ENCODE assay signal across 13 mouse cellular contexts in genomic region chr19:56647451-56648120, GRCm38 (mm10).
A peak's percentile ranks its signal among the peaks of the same experiment; 100 is the strongest.
DNase-seq lines count a peak whose midpoint lies in the region; ATAC-seq and TF ChIP-seq lines count a peak whose summit lies in the region.
"Had no signal": no experiment of that assay in that cellular context is flagged by ENCODE, and none has a peak within 500 bp of the region (broad histone marks: within the 10 kb centered on the region; RNA-seq: fewer than 3 reads in every experiment).

No protein-coding gene starts in this region.

- H3K27me3 ChIP-seq in lung, postnatal 0 days (replicated peaks; ENCODE audit: insufficient read depth, low read length), result no peaks in the 10 kb centered on the region
- H3K27me3 ChIP-seq in intestine, embryonic 15.5 days (replicated peaks), result no peaks in the 10 kb centered on the region
- H3K27me3 ChIP-seq: heart, embryonic 13.5 days; hindbrain, embryonic 15.5 days had no signal

- no peak overlapping the region for H3K4me3 ChIP-seq in lung, postnatal 0 days (ENCODE audit: low read depth, low read length)
- no peak overlapping the region for H3K4me3 ChIP-seq in lung, adult 2 months (replicated peaks; ENCODE audit: extremely low read depth, low read depth, low read length)
- no peak overlapping the region for H3K4me3 ChIP-seq in cortical plate, adult 2 months (ENCODE audit: insufficient read depth, low read length)
- H3K4me3 ChIP-seq in intestine, embryonic 15.5 days (replicated peaks), result no peak overlapping the region
- H3K4me3 ChIP-seq: heart, embryonic 13.5 days; hindbrain, embryonic 15.5 days had no signal

- ATAC-seq in lung, postnatal 0 days, result no peak
- ATAC-seq in intestine, embryonic 15.5 days, result no peak

- TF ChIP-seq EP300 in lung, postnatal 0 days (IDR thresholded peaks at IDR 0.05), result no peak

- H3K9ac ChIP-seq in lung, postnatal 0 days (replicated peaks; ENCODE audit: low read depth), result no peak overlapping the region
- no peak overlapping the region for H3K9ac ChIP-seq in intestine, embryonic 15.5 days
- H3K9ac ChIP-seq: heart, embryonic 13.5 days; hindbrain, embryonic 15.5 days had no signal

- TF ChIP-seq CTCF in lung, postnatal 0 days (IDR thresholded peaks at IDR 0.05), result no peak
- no peak for TF ChIP-seq CTCF in lung, adult 2 months (IDR thresholded peaks at IDR 0.05; ENCODE audit: insufficient read depth, low read length)
- TF ChIP-seq CTCF in cortical plate, adult 2 months (IDR thresholded peaks at IDR 0.05; ENCODE audit: extremely low read depth, insufficient read depth, low read length), result no peak

- H3K4me2 ChIP-seq in lung, postnatal 0 days (replicated peaks; ENCODE audit: low read depth, low read length), result no peak overlapping the region
- no peak overlapping the region for H3K4me2 ChIP-seq in intestine, embryonic 15.5 days (replicated peaks)
- H3K4me2 ChIP-seq: heart, embryonic 13.5 days; hindbrain, embryonic 15.5 days had no signal

- no peak for TF ChIP-seq POLR2A in lung, adult 2 months (IDR thresholded peaks at IDR 0.05; ENCODE audit: borderline replicate concordance, extremely low read depth, low read depth, low read length)
- TF ChIP-seq POLR2A in cortical plate, adult 2 months (IDR thresholded peaks at IDR 0.05; ENCODE audit: extremely low read depth, insufficient read depth, low read length), result no peak

- DNase-seq in lung, postnatal 0 days (ENCODE audit: low spot score), result peak; percentile 9
- DNase-seq in lung, adult 2 months, result no peak
- DNase-seq in right cerebral cortex, postnatal 36 days (ENCODE audit: low spot score in 2 of 2), result peak; percentile 34 to 72
- no peak for DNase-seq in gastrocnemius, adult 18-20 months (ENCODE audit: low spot score)
- DNase-seq in urinary bladder, postnatal 14 days (ENCODE audit: low spot score), result no peak
- DNase-seq: kidney, postnatal 25 days; liver; lung, postnatal 14 days; spleen, adult 18-20 months had no signal

- WGBS in lung, postnatal 0 days, result 87% methylated on average over 7 of the region's 7 CpGs
- WGBS in lung, adult 2 months, result 90% methylated on average over 7 of the region's 7 CpGs
- 56% methylated on average over 7 of the region's 7 CpGs for WGBS in intestine, embryonic 15.5 days

- H3K9me3 ChIP-seq in lung, postnatal 0 days (ENCODE audit: low read length), result no peaks in the 10 kb centered on the region
- H3K9me3 ChIP-seq in intestine, embryonic 15.5 days, result no peaks in the 10 kb centered on the region
- H3K9me3 ChIP-seq: hindbrain, embryonic 15.5 days had no signal

- no peak overlapping the region for H3K27ac ChIP-seq in lung, postnatal 0 days (ENCODE audit: low read length)
- peak overlapping the region; percentile 8; the same call in 1 of the 2 replicates for H3K27ac ChIP-seq in cortical plate, adult 2 months (ENCODE audit: insufficient read depth, low read length)
- peak overlapping the region; percentile 49; the same call in 1 of the 2 replicates for H3K27ac ChIP-seq in intestine, embryonic 15.5 days
- H3K27ac ChIP-seq: heart, embryonic 13.5 days; hindbrain, embryonic 15.5 days had no signal

- no peaks in the 10 kb centered on the region for H3K36me3 ChIP-seq in lung, postnatal 0 days (ENCODE audit: insufficient read depth, low read length)
- H3K36me3 ChIP-seq in intestine, embryonic 15.5 days, result no peaks in the 10 kb centered on the region
- H3K36me3 ChIP-seq: heart, embryonic 13.5 days; hindbrain, embryonic 15.5 days had no signal

- H3K4me1 ChIP-seq in lung, postnatal 0 days (ENCODE audit: insufficient read depth, low read depth, low read length), result peaks cover 8% of the 10 kb centered on the region; the same call in 1 of the 2 replicates
- peaks cover 3% of the 10 kb centered on the region for H3K4me1 ChIP-seq in lung, adult 2 months (ENCODE audit: control insufficient read depth, insufficient read depth, low read length)
- H3K4me1 ChIP-seq in cortical plate, adult 2 months (ENCODE audit: control insufficient read depth, insufficient read depth, low read length), result peaks cover 3% of the 10 kb centered on the region; the same call in 1 of the 2 replicates
- peaks cover 8% of the 10 kb centered on the region; the same call in 1 of the 2 replicates for H3K4me1 ChIP-seq in intestine, embryonic 15.5 days (replicated peaks)

Comparison
In these comparisons a context has a peak if more than half of its experiments do, and no peak if none do; other contexts are left out.
1. DNase-seq: peak in lung, postnatal 0 days (single experiment) and right cerebral cortex, postnatal 36 days (2 of 2); none in lung, adult 2 months (single experiment), gastrocnemius, adult 18-20 months (single experiment) and urinary bladder, postnatal 14 days (single experiment).